Mouse (Mus musculus) intestine, embryonic 15.5 days (tissue): ENCODE measurements around the gene Cabin1. TPM values are rescaled to one million over a fixed set of nuclear protein-coding genes. Genes with fewer than 3 reads are reported as not detected.

Source experiments
- ATAC-seq: fragments of 200-750 bp; cut with Nextera tagmentation; 2 replicates; pipeline ENCODE4 v1.8.0; 2017; ENCODE audit warnings: moderate TSS enrichment, moderate library complexity
- H3K27ac ChIP-seq: fragments of 300-500 bp; sonication (generic); 2 replicates; pipeline ENCODE4 v1.5.1; 2015; ENCODE audit warnings: mild to moderate bottlenecking, inconsistent platforms
- H3K27me3 ChIP-seq: fragments of 300-500 bp; sonication (generic); replicated peaks from 2 replicates; pipeline ENCODE4 v1.6.1; 2015; ENCODE audit warnings: inconsistent platforms
- H3K36me3 ChIP-seq: fragments of 300-500 bp; sonication (generic); 2 replicates; pipeline ENCODE4 v1.6.1; 2015; ENCODE audit warnings: inconsistent platforms
- H3K4me1 ChIP-seq: fragments of 300-500 bp; sonication (generic); replicated peaks from 2 replicates; pipeline ENCODE4 v1.6.1; 2015; ENCODE audit warnings: inconsistent platforms
- H3K4me2 ChIP-seq: fragments of 300-500 bp; sonication (generic); replicated peaks from 2 replicates; pipeline ENCODE4 v1.6.1; 2015; ENCODE audit warnings: mild to moderate bottlenecking, inconsistent platforms
- H3K4me3 ChIP-seq: fragments of 300-500 bp; sonication (generic); replicated peaks from 2 replicates; pipeline ENCODE4 v1.5.1; 2015; ENCODE audit warnings: inconsistent platforms
- H3K9ac ChIP-seq: fragments of 300-500 bp; sonication (generic); 2 replicates; pipeline ENCODE4 v1.6.1; 2015; ENCODE audit warnings: inconsistent platforms
- H3K9me3 ChIP-seq: fragments of 300-500 bp; sonication (generic); 2 replicates; pipeline ENCODE4 v1.6.1; 2016; ENCODE audit warnings: inconsistent platforms
- WGBS: fragments of 180-500 bp; shearing (Covaris S2); methylation state at CpG from one replicate; pipeline ENCODE4 v1.1.7; 2015; 5-methylcytosine and 5-hydroxymethylcytosine counted together
- polyA plus RNA-seq: library from polyadenylated mRNA; unstranded; fragments of >200 nt; fragmentation: Nextera tagmentation; extraction: Ambion mirVana; gene quantifications from 2 replicates; pipeline ENCODE4 v1.2.1, GENCODE M21; 2015

Gene Cabin1
- polyA plus RNA-seq, 1 experiment from 2014 or later, result 32.6 TPM

DNA sequence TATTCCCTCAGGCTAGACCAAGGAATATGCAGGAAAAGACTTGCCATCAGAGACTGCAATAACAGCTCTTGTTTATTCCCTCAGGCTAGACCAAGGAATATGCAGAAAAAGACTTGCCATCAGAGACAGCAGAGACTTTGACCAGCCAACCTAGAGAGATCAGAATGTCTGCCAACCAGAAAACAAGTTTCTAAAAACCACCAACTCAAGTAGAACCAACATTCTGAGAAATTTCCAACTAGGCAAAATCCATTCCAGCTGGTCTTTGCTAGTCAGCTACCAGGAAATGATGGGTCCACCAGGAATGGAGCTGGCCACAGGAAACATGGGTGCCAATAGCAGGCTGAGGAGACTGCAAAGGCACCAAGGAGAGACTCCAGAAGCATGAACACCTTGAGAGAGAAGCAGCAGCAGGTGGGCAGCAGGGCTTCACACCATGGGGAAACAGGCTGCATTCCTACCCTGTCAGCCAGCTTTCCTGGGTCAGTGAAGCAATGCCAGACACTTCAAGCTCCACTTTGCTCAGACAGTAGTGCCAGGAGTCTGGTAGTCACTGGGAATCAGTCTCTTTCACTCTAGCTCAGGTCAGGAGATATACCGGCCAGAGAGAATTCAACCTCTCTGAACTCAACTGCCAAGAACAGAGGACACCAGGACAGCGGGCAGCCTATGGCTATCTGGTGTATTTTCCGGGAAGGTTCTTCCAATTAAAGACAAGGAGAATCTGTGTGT lies 56.1 kb downstream of the Cabin1 start:
- WGBS, result 91% methylated on average over 3 of the region's 3 CpGs
- peaks cover 16% of the 10 kb centered on the region for H3K36me3 ChIP-seq

DNA sequence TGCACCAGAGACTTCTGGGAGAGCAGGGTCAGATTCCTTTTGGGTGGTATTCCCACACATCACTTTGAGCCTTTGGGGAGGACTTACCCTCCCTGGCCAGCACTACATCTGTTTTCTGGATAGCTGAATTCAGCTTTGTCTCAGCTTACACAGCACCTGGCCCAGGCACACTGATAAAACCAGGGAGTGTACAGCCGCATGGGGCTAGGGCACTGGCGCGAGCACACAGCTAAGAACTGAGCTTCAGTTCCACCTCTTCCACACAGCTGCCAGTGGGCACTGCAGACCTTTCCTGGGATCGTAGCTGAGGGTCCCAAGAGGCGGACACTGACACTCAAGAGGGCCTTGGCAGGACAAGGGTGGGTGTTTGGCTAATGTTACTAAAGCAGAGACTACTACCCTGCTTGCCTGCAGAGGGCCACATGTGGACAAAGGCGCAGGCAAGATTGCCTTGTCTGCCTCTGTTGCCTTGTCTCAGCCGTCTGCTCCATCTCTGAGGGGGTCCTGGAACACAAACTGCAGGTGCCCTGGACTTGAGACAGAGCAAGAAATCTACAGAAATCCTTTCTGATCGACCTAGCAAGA lies 57.4 kb downstream of the Cabin1 start:
- no peaks in the 10 kb centered on the region for H3K9me3 ChIP-seq
- H3K27me3 ChIP-seq, result no peaks in the 10 kb centered on the region
- H3K27ac ChIP-seq, result no peak overlapping the region
- H3K4me3 ChIP-seq, result no peak overlapping the region
- no peak overlapping the region for H3K4me2 ChIP-seq
- WGBS, result 82% methylated on average over 8 of the region's 8 CpGs
- ATAC-seq, result no peak
- no peak overlapping the region for H3K9ac ChIP-seq
- H3K36me3 ChIP-seq, result peaks cover 13% of the 10 kb centered on the region
- H3K4me1 ChIP-seq, result no peaks in the 10 kb centered on the region; the same call in 1 of the 2 replicates

More for the DNA sequence above, 56.1 kb downstream of the Cabin1 start:
- H3K9me3 ChIP-seq, result no peaks in the 10 kb centered on the region
- H3K27me3 ChIP-seq, result no peaks in the 10 kb centered on the region
- H3K4me3 ChIP-seq, result no peak overlapping the region
- no peak overlapping the region for H3K27ac ChIP-seq
- H3K9ac ChIP-seq, result no peak overlapping the region
- H3K4me1 ChIP-seq, result no peaks in the 10 kb centered on the region; the same call in 1 of the 2 replicates
- ATAC-seq, result no peak
- H3K4me2 ChIP-seq, result no peak overlapping the region

DNA sequence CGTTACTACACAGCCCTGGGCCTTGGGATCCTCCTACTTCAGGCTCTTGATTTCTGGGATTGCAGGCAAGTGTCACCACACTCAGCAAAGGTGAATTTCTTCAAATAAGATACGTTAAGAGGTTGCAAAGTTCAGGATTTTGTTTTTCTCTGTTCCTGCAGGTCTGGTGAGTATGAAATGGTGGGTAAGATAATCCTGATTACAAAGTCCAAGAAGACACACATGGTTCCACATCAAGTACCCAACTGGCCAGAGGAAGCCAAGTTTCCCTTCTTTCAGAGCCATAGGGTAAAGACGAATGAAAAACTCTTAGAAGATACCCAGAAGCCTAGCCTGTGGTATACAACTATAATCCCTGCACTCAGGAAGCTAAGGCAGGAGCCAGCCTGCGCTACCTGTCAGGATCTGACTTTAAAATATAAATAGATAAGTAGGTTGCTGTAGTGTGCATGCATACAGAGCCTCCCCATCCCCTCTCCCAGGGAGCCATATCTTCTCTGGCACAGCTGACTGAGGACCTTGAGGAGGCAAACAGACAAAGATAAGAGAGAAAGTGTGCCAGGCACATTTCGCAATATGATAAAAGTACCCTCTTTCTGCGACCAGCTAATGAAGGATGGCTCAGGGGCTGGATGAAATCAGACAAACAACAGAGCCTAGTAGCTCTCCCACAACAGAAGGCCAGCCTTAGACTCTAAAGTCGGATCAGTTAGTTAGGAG lies 58.3 kb downstream of the Cabin1 start:
- ATAC-seq, result peak; percentile 62; the same call in 1 of the 2 replicates
- WGBS, result 75% methylated on average over 7 of the region's 7 CpGs
- H3K4me1 ChIP-seq, result no peaks in the 10 kb centered on the region; the same call in 1 of the 2 replicates

GRCm38 (mm10) chr10:75704212-75705185 lies 59.6 kb downstream of the Cabin1 start:
- H3K9ac ChIP-seq, result no peak overlapping the region
- H3K36me3 ChIP-seq, result peaks cover 12% of the 10 kb centered on the region
- no peaks in the 10 kb centered on the region for H3K27me3 ChIP-seq
- no peak overlapping the region for H3K4me2 ChIP-seq
- peak; percentile 18; the same call in 1 of the 2 replicates for ATAC-seq
- peak overlapping the region; percentile 46 for H3K27ac ChIP-seq
- 76% methylated on average over 15 of the region's 15 CpGs for WGBS
- no peaks in the 10 kb centered on the region; the same call in 1 of the 2 replicates for H3K4me1 ChIP-seq
- H3K4me3 ChIP-seq, result no peak overlapping the region
- H3K9me3 ChIP-seq, result no peaks in the 10 kb centered on the region

More for the DNA sequence above, 58.3 kb downstream of the Cabin1 start:
- Histone ChIP-seq H3K27me3 (no peaks in the 10 kb centered on the region), H3K9ac (no peak overlapping the region), H3K4me3 (no peak overlapping the region), H3K4me2 (no peak overlapping the region), H3K9me3 (no peaks in the 10 kb centered on the region), H3K36me3 (peaks cover 11% of the 10 kb centered on the region), H3K27ac (no peak overlapping the region)

GRCm38 (mm10) chr10:75703504-75703903 lies 60.6 kb downstream of the Cabin1 start:
- ATAC-seq, result no peak
- Histone ChIP-seq H3K4me1 (no peaks in the 10 kb centered on the region; the same call in 1 of the 2 replicates), H3K27ac (no peak overlapping the region), H3K4me2 (no peak overlapping the region), H3K27me3 (no peaks in the 10 kb centered on the region), H3K4me3 (no peak overlapping the region), H3K36me3 (peaks cover 18% of the 10 kb centered on the region; the same call in 1 of the 2 replicates), H3K9ac (no peak overlapping the region), H3K9me3 (no peaks in the 10 kb centered on the region)
- WGBS, result 65% methylated on average over 1 of the region's 1 CpGs

DNA sequence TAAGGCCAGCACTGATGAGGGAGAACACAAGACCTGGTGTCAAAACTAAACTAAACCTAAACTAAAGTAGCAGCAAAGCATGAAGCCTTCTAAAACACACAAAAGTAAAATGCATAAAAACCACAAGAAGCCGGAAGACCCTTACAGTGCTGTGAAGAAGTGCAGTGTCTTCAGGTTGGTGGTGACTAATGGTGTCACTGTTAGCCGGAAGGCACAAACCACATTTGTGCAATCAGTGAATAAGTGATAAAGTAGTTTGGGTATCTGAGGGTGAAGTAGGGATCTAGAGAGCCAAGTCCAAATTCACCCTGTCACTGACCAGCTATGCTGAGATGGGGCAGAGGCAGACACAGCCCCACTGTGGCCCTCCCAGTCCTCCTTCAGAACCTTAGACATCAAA lies 61.6 kb downstream of the Cabin1 start:
- Histone ChIP-seq H3K4me2 (no peak overlapping the region), H3K4me1 (no peaks in the 10 kb centered on the region; the same call in 1 of the 2 replicates), H3K27ac (no peak overlapping the region), H3K36me3 (peaks cover 19% of the 10 kb centered on the region; the same call in 1 of the 2 replicates), H3K4me3 (no peak overlapping the region), H3K9me3 (no peaks in the 10 kb centered on the region), H3K27me3 (no peaks in the 10 kb centered on the region), H3K9ac (no peak overlapping the region)
- ATAC-seq, result no peak
- WGBS, result 90% methylated on average over 2 of the region's 2 CpGs

- H3K27ac ChIP-seq, result no peak overlapping the region
- H3K27me3 ChIP-seq, result no peaks in the 10 kb centered on the region
- ATAC-seq, result no peak
- no peak overlapping the region for H3K9ac ChIP-seq
- H3K4me1 ChIP-seq, result no peaks in the 10 kb centered on the region; the same call in 1 of the 2 replicates
- no peaks in the 10 kb centered on the region for H3K9me3 ChIP-seq
- no peak overlapping the region for H3K4me2 ChIP-seq
- no peak overlapping the region for H3K4me3 ChIP-seq
- 57% methylated on average over 6 of the region's 6 CpGs for WGBS
- H3K36me3 ChIP-seq, result peaks cover 22% of the 10 kb centered on the region; the same call in 1 of the 2 replicates
Observed at GRCm38 (mm10) chr10:75701280-75701679, 62.9 kb downstream of the Cabin1 start.

DNA sequence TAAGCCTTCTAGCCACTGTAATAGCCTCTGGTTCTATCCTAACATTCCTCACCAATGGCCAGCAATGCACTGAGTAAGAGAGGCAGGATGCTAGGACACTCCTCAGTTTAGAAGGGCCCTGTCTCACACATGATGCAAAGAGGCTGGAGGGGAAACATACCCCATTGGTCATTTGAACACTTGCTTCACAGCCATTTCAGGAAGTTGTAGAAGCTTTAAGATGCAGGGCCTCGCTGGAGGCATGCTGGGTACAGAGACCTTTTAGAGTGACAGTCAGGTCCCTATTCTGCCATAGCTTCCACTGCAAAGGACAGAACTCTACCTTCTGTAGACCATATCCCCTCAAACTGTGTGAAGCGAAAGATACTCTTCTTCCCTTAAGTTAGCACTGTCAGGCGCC lies 66.4 kb downstream of the Cabin1 start:
- no peaks in the 10 kb centered on the region for H3K4me1 ChIP-seq
- H3K4me2 ChIP-seq, result no peak overlapping the region
- H3K27ac ChIP-seq, result no peak overlapping the region
- H3K36me3 ChIP-seq, result peaks cover 38% of the 10 kb centered on the region
- H3K9me3 ChIP-seq, result no peaks in the 10 kb centered on the region
- H3K27me3 ChIP-seq, result no peaks in the 10 kb centered on the region
- ATAC-seq, result no peak
- 91% methylated on average over 3 of the region's 3 CpGs for whole genome bisulfite sequencing
- no peak overlapping the region for H3K9ac ChIP-seq
- no peak overlapping the region for H3K4me3 ChIP-seq

- Histone ChIP-seq H3K36me3 (peaks cover 38% of the 10 kb centered on the region), H3K4me3 (no peak overlapping the region), H3K9ac (no peak overlapping the region), H3K9me3 (no peaks in the 10 kb centered on the region), H3K4me2 (no peak overlapping the region), H3K4me1 (no peaks in the 10 kb centered on the region), H3K27ac (no peak overlapping the region), H3K27me3 (no peaks in the 10 kb centered on the region)
- WGBS, result 80% methylated on average over 7 of the region's 7 CpGs
- ATAC-seq, result peak; percentile 56; the same call in 1 of the 2 replicates
Observed at GRCm38 (mm10) chr10:75696597-75697355, 67.4 kb downstream of the Cabin1 start.

GRCm38 (mm10) chr10:75695521-75695920 lies 68.6 kb downstream of the Cabin1 start:
- WGBS, result 94% methylated on average over 2 of the region's 2 CpGs
- Histone ChIP-seq H3K27ac (no peak overlapping the region), H3K36me3 (peaks cover 38% of the 10 kb centered on the region), H3K4me1 (no peaks in the 10 kb centered on the region), H3K9me3 (no peaks in the 10 kb centered on the region), H3K27me3 (no peaks in the 10 kb centered on the region), H3K9ac (no peak overlapping the region), H3K4me3 (no peak overlapping the region), H3K4me2 (no peak overlapping the region)
- ATAC-seq, result no peak

DNA sequence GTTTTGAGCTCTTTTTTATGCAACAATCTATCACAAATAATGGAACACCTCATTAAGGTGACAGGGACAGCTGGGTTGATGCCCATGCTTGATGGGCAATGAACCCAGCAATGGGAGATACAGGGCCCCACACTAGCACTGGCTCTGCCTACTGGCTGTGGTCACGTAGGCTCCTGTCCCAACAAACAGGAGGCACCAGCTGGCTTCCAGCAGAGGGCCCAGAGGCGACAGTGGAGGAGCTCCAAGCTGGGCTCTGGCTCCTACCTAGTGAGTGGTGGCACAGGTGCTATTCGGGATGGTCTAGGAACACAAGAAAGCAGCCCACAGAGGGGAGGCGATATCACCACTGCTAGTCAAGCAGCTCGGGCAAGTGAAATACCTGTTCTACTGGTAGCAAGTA lies 69.1 kb downstream of the Cabin1 start:
- peaks cover 35% of the 10 kb centered on the region for H3K36me3 ChIP-seq
- ATAC-seq, result no peak
- H3K4me1 ChIP-seq, result no peaks in the 10 kb centered on the region
- H3K27ac ChIP-seq, result no peak overlapping the region
- H3K27me3 ChIP-seq, result no peaks in the 10 kb centered on the region
- no peaks in the 10 kb centered on the region for H3K9me3 ChIP-seq
- no peak overlapping the region for H3K9ac ChIP-seq
- H3K4me2 ChIP-seq, result no peak overlapping the region
- WGBS, result 82% methylated on average over 5 of the region's 5 CpGs
- no peak overlapping the region for H3K4me3 ChIP-seq
